Mouse (Mus musculus): ENCODE measurements around the gene Arid1b. TPM values are rescaled to one million over a fixed set of nuclear protein-coding genes. Genes with fewer than 3 reads are reported as not detected.

The Arid1b gene
- total and polyA plus RNA-seq, 3 experiments = 11.8 to 27.8 (median 26.8) TPM

DNA sequence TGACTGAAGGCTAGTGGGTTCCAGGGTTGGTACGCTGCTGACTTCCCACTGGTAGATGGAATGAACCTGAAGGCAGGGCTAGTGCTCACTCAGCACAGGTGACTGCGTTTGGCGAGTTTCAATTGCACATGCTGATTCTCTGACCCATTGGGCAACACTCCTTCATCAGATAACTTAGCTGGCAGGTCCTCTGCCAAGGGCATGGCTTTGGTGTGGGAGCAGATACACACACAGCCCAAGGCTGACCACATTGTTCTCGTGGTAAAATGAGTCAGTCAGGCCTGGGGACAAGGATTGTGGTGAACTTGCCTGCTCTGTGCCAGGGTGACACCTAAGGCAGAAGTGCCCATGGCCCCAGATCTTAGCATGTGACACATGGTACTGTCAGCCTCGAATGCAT lies 100.5 kb downstream of the Arid1b start:
- H3K27me3 ChIP-seq (ENCODE audit: control insufficient read depth, insufficient read depth, low read length) = no peaks in the 10 kb centered on the region
- DNase-seq = no peak
- no peaks in the 10 kb centered on the region for H3K36me3 ChIP-seq (ENCODE audit: control insufficient read depth, insufficient read depth, low read length)
- H3K9ac ChIP-seq (ENCODE audit: low read depth, low read length) = no peak overlapping the region
- intact Hi-C loops (cut with DNase I) = no loop called here
- H3K79me2 ChIP-seq (replicated peaks; ENCODE audit: control insufficient read depth, insufficient read depth, low read length) = peaks cover 12% of the 10 kb centered on the region
- no peak overlapping the region for H3K4me3 ChIP-seq
- WGBS = 59% methylated on average over 5 of the region's 5 CpGs
- H3K27ac ChIP-seq = no peak overlapping the region
- peaks cover 12% of the 10 kb centered on the region for H3K4me1 ChIP-seq (ENCODE audit: control insufficient read depth, insufficient read depth, low read length)
- no peak for TF ChIP-seq POLR2A (IDR thresholded peaks at IDR 0.05; ENCODE audit: insufficient read depth, low read depth, low read length)
- no peak for TF ChIP-seq EP300 (IDR thresholded peaks at IDR 0.05; ENCODE audit: insufficient read depth, low read depth, low read length)
- TF ChIP-seq CTCF (IDR thresholded peaks at IDR 0.05) = no peak

DNA sequence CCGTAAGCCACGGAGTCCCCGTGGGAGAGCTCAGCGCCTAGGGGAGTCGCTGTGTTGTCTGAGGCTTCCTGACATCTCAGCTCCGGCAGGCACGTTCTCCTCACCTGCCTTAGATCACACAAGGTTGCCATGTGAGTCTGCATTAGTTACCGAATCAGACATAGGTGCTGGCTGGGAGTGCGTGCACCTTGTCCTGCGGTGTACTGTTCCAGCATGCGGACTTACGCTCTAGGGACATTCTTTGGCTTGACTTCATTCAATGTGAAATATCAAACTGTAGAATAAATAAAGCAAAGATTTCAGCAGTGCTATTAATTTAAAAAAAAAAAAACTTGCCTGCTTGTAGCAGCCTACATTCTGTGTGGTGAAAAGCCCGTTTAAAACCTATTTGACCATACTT lies 101.6 kb downstream of the Arid1b start:
- TF ChIP-seq POLR2A (IDR thresholded peaks at IDR 0.05; ENCODE audit: insufficient read depth, low read depth, low read length) = no peak
- TF ChIP-seq CTCF (IDR thresholded peaks at IDR 0.05) = no peak
- no peak for TF ChIP-seq EP300 (IDR thresholded peaks at IDR 0.05; ENCODE audit: insufficient read depth, low read depth, low read length)
- Histone ChIP-seq H3K9ac (ENCODE audit: low read depth, low read length) (no peak overlapping the region), H3K27ac (no peak overlapping the region), H3K36me3 (ENCODE audit: control insufficient read depth, insufficient read depth, low read length) (no peaks in the 10 kb centered on the region), H3K27me3 (ENCODE audit: control insufficient read depth, insufficient read depth, low read length) (no peaks in the 10 kb centered on the region), H3K4me3 (no peak overlapping the region), H3K4me1 (ENCODE audit: control insufficient read depth, insufficient read depth, low read length) (peaks cover 11% of the 10 kb centered on the region), H3K79me2 (replicated peaks; ENCODE audit: control insufficient read depth, insufficient read depth, low read length) (peaks cover 12% of the 10 kb centered on the region)
- intact Hi-C loops (cut with DNase I) = no loop called here
- DNase-seq = no peak
- 85% methylated on average over 13 of the region's 13 CpGs for WGBS

DNA sequence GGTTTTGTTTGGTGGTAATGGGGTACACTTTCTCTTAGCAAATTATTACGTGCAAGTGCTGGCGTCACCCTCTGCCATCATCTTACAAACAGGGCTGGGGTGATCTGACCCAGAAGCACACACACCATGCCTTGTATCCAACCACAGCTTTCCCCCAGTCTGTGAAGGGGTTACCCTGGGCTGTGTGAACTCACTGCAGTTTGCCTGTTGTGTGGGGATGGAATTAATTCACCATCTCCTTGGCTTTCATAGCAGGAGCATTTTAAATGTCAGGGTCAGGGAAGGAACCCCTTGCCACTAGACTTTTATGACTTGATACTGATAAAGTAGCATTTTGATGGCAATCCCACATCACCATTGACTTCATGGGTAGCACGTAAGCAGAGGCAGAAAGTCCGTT lies 102.9 kb downstream of the Arid1b start:
- Histone ChIP-seq H3K4me3 (no peak overlapping the region), H3K79me2 (replicated peaks; ENCODE audit: control insufficient read depth, insufficient read depth, low read length) (peaks cover 8% of the 10 kb centered on the region), H3K9ac (ENCODE audit: low read depth, low read length) (no peak overlapping the region), H3K36me3 (ENCODE audit: control insufficient read depth, insufficient read depth, low read length) (no peaks in the 10 kb centered on the region), H3K27me3 (ENCODE audit: control insufficient read depth, insufficient read depth, low read length) (no peaks in the 10 kb centered on the region), H3K4me1 (ENCODE audit: control insufficient read depth, insufficient read depth, low read length) (peaks cover 14% of the 10 kb centered on the region), H3K27ac (no peak overlapping the region)
- 98% methylated on average over 4 of the region's 4 CpGs for WGBS
- intact Hi-C loops (cut with DNase I) = no loop called here
- no peak for DNase-seq
- TF ChIP-seq CTCF (IDR thresholded peaks at IDR 0.05) (no peak), EP300 (IDR thresholded peaks at IDR 0.05; ENCODE audit: insufficient read depth, low read depth, low read length) (no peak), POLR2A (IDR thresholded peaks at IDR 0.05; ENCODE audit: insufficient read depth, low read depth, low read length) (no peak)

DNA sequence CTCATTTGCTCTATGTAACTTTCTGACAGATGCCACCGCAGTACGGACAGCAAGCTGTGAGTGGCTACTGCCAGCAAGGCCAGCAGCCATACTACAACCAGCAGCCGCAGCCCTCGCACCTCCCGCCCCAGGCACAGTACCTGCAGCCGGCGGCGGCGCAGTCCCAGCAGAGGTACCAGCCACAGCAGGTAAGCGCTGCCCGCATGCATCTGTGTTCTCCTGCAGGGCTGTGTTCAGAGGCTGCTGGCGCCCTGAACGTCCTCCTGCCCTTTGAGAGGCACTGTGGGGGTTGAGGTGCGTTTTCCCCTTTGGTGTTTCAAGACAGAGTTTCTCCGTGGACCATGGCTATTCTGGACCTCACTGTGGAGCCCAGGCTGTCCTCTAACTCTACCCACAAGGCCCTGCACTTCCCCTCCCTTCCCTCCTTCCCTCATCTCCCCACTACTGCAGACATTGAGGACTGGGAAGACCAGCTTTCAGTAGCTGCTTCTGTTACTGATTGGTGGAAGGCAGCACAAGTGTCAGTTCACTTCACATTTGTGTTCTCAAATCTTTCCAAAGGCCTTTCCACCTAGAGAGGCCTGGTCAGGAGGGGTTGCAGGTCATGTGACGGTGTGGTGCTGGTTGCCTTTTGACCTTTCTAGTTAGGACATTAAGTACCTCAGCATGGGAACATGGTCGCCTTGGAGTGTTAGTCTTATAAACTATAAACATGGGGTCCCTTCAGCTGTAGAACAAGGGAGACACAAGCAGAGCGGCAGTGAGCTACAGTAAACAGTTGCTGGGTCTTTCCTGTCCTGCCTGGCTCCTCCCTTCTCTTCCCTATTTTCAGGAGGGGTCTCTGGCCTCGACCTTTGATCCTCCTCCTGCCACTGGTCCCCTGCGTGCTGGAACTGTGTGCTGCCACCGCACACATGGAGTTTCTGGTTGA lies 103.7 kb downstream of the Arid1b start:
- no peak overlapping the region for H3K27ac ChIP-seq

DNA sequence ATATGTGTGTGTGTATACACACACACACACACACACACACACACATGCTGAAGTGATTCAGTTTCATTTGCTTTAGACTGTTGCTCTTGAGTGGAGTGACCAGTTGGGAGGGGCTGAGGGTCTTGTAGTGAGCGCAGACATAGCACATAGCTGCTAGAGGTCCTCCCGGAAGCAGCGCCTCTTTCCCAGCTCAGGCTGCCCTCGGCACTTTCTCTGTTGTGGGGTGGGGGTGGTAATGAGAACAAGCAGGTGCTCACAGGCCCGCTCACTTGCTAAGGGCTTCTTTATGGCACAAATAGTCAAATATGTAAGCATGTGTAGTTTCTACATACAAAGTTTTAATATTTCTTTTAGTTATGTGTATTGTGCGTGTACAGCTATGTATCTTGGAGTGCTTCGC lies 104.6 kb downstream of the Arid1b start:
- intact Hi-C loops (cut with DNase I) = no loop called here
- WGBS = 79% methylated on average over 7 of the region's 7 CpGs
- peaks cover 13% of the 10 kb centered on the region for H3K4me1 ChIP-seq (ENCODE audit: control insufficient read depth, insufficient read depth, low read length)
- H3K4me3 ChIP-seq = no peak overlapping the region
- no peaks in the 10 kb centered on the region for H3K27me3 ChIP-seq (ENCODE audit: control insufficient read depth, insufficient read depth, low read length)
- no peak overlapping the region for H3K27ac ChIP-seq
- DNase-seq = no peak
- no peak for TF ChIP-seq CTCF (IDR thresholded peaks at IDR 0.05)
- no peak for TF ChIP-seq EP300 (IDR thresholded peaks at IDR 0.05; ENCODE audit: insufficient read depth, low read depth, low read length)
- TF ChIP-seq POLR2A (IDR thresholded peaks at IDR 0.05; ENCODE audit: insufficient read depth, low read depth, low read length) = no peak
- peaks cover 9% of the 10 kb centered on the region for H3K79me2 ChIP-seq (replicated peaks; ENCODE audit: control insufficient read depth, insufficient read depth, low read length)
- no peak overlapping the region for H3K9ac ChIP-seq (ENCODE audit: low read depth, low read length)
- H3K36me3 ChIP-seq (ENCODE audit: control insufficient read depth, insufficient read depth, low read length) = no peaks in the 10 kb centered on the region

More for the DNA sequence above, 103.7 kb downstream of the Arid1b start:
- no peak for DNase-seq
- peaks cover 8% of the 10 kb centered on the region for H3K79me2 ChIP-seq (replicated peaks; ENCODE audit: control insufficient read depth, insufficient read depth, low read length)
- no peaks in the 10 kb centered on the region for H3K27me3 ChIP-seq (ENCODE audit: control insufficient read depth, insufficient read depth, low read length)
- no peak overlapping the region for H3K4me3 ChIP-seq
- no peak overlapping the region for H3K9ac ChIP-seq (ENCODE audit: low read depth, low read length)
- TF ChIP-seq CTCF (IDR thresholded peaks at IDR 0.05) (no peak), EP300 (IDR thresholded peaks at IDR 0.05; ENCODE audit: insufficient read depth, low read depth, low read length) (no peak), POLR2A (IDR thresholded peaks at IDR 0.05; ENCODE audit: insufficient read depth, low read depth, low read length) (no peak)
- intact Hi-C loops (cut with DNase I) = no loop called here
- H3K4me1 ChIP-seq (ENCODE audit: control insufficient read depth, insufficient read depth, low read length) = peaks cover 14% of the 10 kb centered on the region
- WGBS = 87% methylated on average over 21 of the region's 21 CpGs
- H3K36me3 ChIP-seq (ENCODE audit: control insufficient read depth, insufficient read depth, low read length) = no peaks in the 10 kb centered on the region

DNA sequence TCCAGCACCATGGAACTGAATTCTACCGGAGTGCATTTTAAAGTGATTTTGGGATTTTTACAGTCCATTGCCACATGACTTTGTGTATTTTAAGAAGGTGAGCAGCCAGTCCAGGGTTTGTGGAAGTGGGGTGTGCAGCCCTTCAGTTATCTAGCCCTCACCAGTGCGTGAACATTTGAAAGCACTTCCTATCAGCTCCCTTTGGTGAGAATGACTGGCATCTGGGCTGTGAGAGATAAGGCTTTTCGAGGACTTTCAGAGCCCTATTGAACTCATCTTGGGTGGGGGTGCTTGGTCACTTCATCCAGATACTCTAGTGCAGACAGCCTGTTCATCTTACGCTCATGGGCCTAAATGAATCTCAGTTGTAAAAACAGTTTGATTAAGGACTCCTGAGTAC lies 105.1 kb downstream of the Arid1b start:
- Histone ChIP-seq H3K4me1 (ENCODE audit: control insufficient read depth, insufficient read depth, low read length) (peaks cover 13% of the 10 kb centered on the region), H3K4me3 (no peak overlapping the region), H3K9ac (ENCODE audit: low read depth, low read length) (no peak overlapping the region), H3K36me3 (ENCODE audit: control insufficient read depth, insufficient read depth, low read length) (no peaks in the 10 kb centered on the region), H3K27ac (no peak overlapping the region), H3K27me3 (ENCODE audit: control insufficient read depth, insufficient read depth, low read length) (no peaks in the 10 kb centered on the region), H3K79me2 (replicated peaks; ENCODE audit: control insufficient read depth, insufficient read depth, low read length) (peaks cover 10% of the 10 kb centered on the region)
- intact Hi-C loops (cut with DNase I) = no loop called here
- no peak for DNase-seq
- WGBS = 27% methylated on average over 4 of the region's 4 CpGs
- TF ChIP-seq POLR2A (IDR thresholded peaks at IDR 0.05; ENCODE audit: insufficient read depth, low read depth, low read length) = no peak
- no peak for TF ChIP-seq EP300 (IDR thresholded peaks at IDR 0.05; ENCODE audit: insufficient read depth, low read depth, low read length)
- no peak for TF ChIP-seq CTCF (IDR thresholded peaks at IDR 0.05)

Data from heart, adult 2 months (tissue).